Mouse (Mus musculus) liver, embryonic 11.5 days (tissue): ENCODE data around the gene Dapk2. TPM values are rescaled to one million over a fixed set of nuclear protein-coding genes. Genes with fewer than 3 reads are reported as not detected.
A peak's percentile ranks its signal among the peaks of the same experiment; 100 is the strongest.

Experiments
- ATAC-seq: fragments of 200-750 bp; cut with Nextera tagmentation; replicated peaks from 2 replicates; pipeline ENCODE4 v1.8.0; 2017; ENCODE audit warnings: moderate number of reproducible peaks, mild to moderate bottlenecking, moderate TSS enrichment, moderate library complexity; ENCODE audit not compliant: low FRiP score
- DNase-seq: peaks from one replicate; pipeline ENCODE4 v3.0.0-alpha.2; 2017; ENCODE audit warnings: low spot score
- H3K27ac ChIP-seq: fragments of 300-500 bp; sonication (generic); 2 replicates; pipeline ENCODE4 v1.5.1; 2014; ENCODE audit warnings: mild to moderate bottlenecking, low read depth, low read length, control low read depth
- H3K27me3 ChIP-seq: fragments of 300-500 bp; sonication (generic); replicated peaks from 2 replicates; pipeline ENCODE4 v1.6.1; 2014; ENCODE audit warnings: low read length, mixed read lengths; ENCODE audit not compliant: control insufficient read depth, insufficient read depth
- H3K36me3 ChIP-seq: fragments of 300-500 bp; sonication (generic); 2 replicates; pipeline ENCODE4 v1.6.1; 2014; ENCODE audit warnings: mild to moderate bottlenecking, low read length, moderate library complexity, mixed read lengths; ENCODE audit not compliant: control insufficient read depth, insufficient read depth
- H3K4me1 ChIP-seq: fragments of 300-500 bp; sonication (generic); replicated peaks from 2 replicates; pipeline ENCODE4 v1.6.1; 2014; ENCODE audit warnings: low read length, mixed read lengths; ENCODE audit not compliant: control insufficient read depth, insufficient read depth
- H3K4me2 ChIP-seq: fragments of 300-500 bp; sonication (generic); 2 replicates; pipeline ENCODE4 v1.6.1; 2014; ENCODE audit warnings: mild to moderate bottlenecking, control low read depth, moderate library complexity
- H3K4me3 ChIP-seq: fragments of 300-500 bp; sonication (generic); 2 replicates; pipeline ENCODE4 v1.5.1; 2014; ENCODE audit warnings: low read depth, low read length, control low read depth
- H3K9ac ChIP-seq: fragments of 300-500 bp; sonication (generic); 2 replicates; pipeline ENCODE4 v1.6.1; 2014; ENCODE audit warnings: low read depth, low read length, control low read depth
- H3K9me3 ChIP-seq: fragments of 300-500 bp; sonication (generic); 2 replicates; pipeline ENCODE4 v1.6.1; 2016; ENCODE audit warnings: low read length, inconsistent platforms, mixed read lengths; ENCODE audit not compliant: control insufficient read depth
- WGBS: fragments of 180-500 bp; shearing (Covaris S2); extraction: QIAGEN DNeasy Blood & Tissue Kit; methylation state at CpG from one replicate; pipeline ENCODE4 v1.1.7; 2014; 5-methylcytosine and 5-hydroxymethylcytosine counted together
- polyA plus RNA-seq: library from polyadenylated mRNA; unstranded; fragments of >200 nt; fragmentation: Nextera tagmentation; extraction: Ambion mirVana; gene quantifications from 2 replicates; pipeline ENCODE4 v1.2.1, GENCODE M21; 2014

Gene Dapk2
- polyA plus RNA-seq, 1 experiment from 2014 or later = 6.1 TPM

- no peak for ATAC-seq
- 66% methylated on average over 3 of the region's 3 CpGs for WGBS
- Histone ChIP-seq H3K4me3 (no peak overlapping the region), H3K4me1 (peaks cover 40% of the 10 kb centered on the region), H3K27me3 (no peaks in the 10 kb centered on the region), H3K36me3 (no peaks in the 10 kb centered on the region; the same call in 1 of the 2 replicates), H3K27ac (no peak overlapping the region), H3K9ac (no peak overlapping the region), H3K9me3 (no peaks in the 10 kb centered on the region), H3K4me2 (no peak overlapping the region)
- no peak for DNase-seq
These were observed 37.1 kb upstream of the Dapk2 start for GRCm38 (mm10) chr9:66120945-66121344.

- DNase-seq (no peak), ATAC-seq (no peak)
- Histone ChIP-seq H3K9me3 (no peaks in the 10 kb centered on the region), H3K4me2 (peak overlapping the region; percentile 5; the same call in 1 of the 2 replicates), H3K36me3 (no peaks in the 10 kb centered on the region; the same call in 1 of the 2 replicates), H3K27me3 (no peaks in the 10 kb centered on the region), H3K27ac (no peak overlapping the region), H3K4me3 (no peak overlapping the region), H3K9ac (no peak overlapping the region), H3K4me1 (peaks cover 40% of the 10 kb centered on the region)
These were observed 36.6 kb upstream of the Dapk2 start for GRCm38 (mm10) chr9:66121421-66121820.

DNA sequence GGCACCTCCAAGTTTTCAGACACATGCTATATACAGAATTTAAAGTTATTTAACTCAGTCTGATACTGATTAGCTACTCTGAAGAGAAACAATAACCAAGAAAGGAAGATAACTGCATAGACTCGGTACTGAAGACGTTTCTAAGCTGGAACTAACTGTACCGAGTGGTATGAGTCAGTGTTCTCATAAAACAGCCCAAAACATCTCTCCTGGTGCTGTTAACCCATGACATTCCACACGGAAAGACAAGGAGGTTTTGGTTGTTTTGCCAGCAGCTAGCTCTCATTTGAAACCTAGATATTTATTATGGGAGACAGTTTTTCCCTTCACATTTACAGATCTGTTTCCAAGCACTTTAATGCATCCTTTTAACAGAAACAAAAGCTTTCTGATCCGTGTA lies 34.4 kb upstream of the Dapk2 start:
- WGBS = 8% methylated on average over 5 of the region's 5 CpGs
- H3K9me3 ChIP-seq = no peaks in the 10 kb centered on the region
- peak overlapping the region; percentile 91; the same call in 1 of the 2 replicates for H3K27ac ChIP-seq
- H3K27me3 ChIP-seq = no peaks in the 10 kb centered on the region
- H3K4me2 ChIP-seq = peak overlapping the region; percentile 95
- peaks cover 44% of the 10 kb centered on the region for H3K4me1 ChIP-seq
- peak overlapping the region; percentile 89 for H3K4me3 ChIP-seq
- ATAC-seq (no peak), DNase-seq (no peak)
- H3K9ac ChIP-seq = peak overlapping the region; percentile 89
- H3K36me3 ChIP-seq = no peaks in the 10 kb centered on the region; the same call in 1 of the 2 replicates

GRCm38 (mm10) chr9:66124111-66124531 lies 33.9 kb upstream of the Dapk2 start:
- Histone ChIP-seq H3K4me3 (peak overlapping the region; percentile 89), H3K4me1 (peaks cover 44% of the 10 kb centered on the region), H3K27me3 (no peaks in the 10 kb centered on the region), H3K9ac (peak overlapping the region; percentile 89), H3K4me2 (peak overlapping the region; percentile 95), H3K36me3 (no peaks in the 10 kb centered on the region; the same call in 1 of the 2 replicates), H3K27ac (peak overlapping the region; percentile 91), H3K9me3 (no peaks in the 10 kb centered on the region)
- ATAC-seq (peak; percentile 33; the same call in 1 of the 2 replicates), DNase-seq (no peak)
- under 1% methylated on average over 12 of the region's 12 CpGs for WGBS

DNA sequence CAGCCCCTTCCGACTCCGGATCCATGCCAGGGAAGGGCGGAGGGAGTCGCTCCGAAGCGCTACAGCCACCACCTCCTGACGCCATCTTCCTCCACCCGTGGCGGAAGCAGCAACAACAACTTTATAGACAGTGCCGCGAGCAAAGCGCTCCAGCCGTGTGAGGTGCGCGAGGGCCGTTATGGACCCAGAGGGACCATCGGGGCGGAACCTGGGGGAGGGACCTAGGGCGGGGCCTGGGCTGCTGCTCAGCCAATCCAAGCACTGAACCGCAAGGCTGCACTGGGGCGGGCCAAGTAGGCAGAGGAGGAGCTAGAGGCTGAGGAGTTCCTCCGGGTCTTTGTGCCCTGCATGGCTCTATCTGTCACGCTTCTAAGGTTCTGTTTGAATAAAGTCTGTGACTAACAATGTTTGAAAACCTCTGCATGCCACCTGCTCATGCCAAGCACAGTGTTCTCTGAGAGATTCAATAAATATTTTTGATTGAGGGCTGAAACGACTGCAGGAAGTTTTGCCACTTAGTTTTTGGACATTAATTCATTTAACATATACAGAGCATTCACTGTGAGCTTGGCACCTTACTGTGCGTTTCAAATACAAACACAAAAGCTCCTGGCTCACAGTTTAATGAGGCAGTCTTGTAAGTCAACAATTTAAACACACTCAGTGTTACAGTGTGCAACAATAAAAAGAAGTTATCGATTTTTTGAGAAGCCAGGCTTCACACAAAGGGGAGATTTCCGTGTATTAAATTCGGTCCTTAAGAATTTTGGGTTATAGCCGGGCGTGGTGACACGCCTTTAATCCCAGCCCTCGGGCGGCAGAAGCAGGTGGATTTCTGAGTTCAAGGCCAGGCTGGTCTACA lies 33.1 kb upstream of the Dapk2 start:
- H3K27ac ChIP-seq = peak overlapping the region; percentile 95
- peaks cover 43% of the 10 kb centered on the region for H3K4me1 ChIP-seq
- ATAC-seq = peak; percentile 94
- H3K9ac ChIP-seq = peak overlapping the region; percentile 89
- H3K36me3 ChIP-seq = no peaks in the 10 kb centered on the region; the same call in none of the 2 replicates
- H3K27me3 ChIP-seq = no peaks in the 10 kb centered on the region
- 13% methylated on average over 33 of the region's 33 CpGs for WGBS
- peak; percentile 99 for DNase-seq
- peak overlapping the region; percentile 95 for H3K4me2 ChIP-seq
- no peaks in the 10 kb centered on the region for H3K9me3 ChIP-seq
- H3K4me3 ChIP-seq = peak overlapping the region; percentile 89

GRCm38 (mm10) chr9:66125543-66126455 lies 32.2 kb upstream of the Dapk2 start:
- peaks cover 36% of the 10 kb centered on the region for H3K4me1 ChIP-seq
- 26% methylated on average over 12 of the region's 12 CpGs for WGBS
- H3K9me3 ChIP-seq = no peaks in the 10 kb centered on the region
- DNase-seq = no peak
- no peaks in the 10 kb centered on the region; the same call in none of the 2 replicates for H3K36me3 ChIP-seq
- peak overlapping the region; percentile 89 for H3K4me3 ChIP-seq
- no peaks in the 10 kb centered on the region for H3K27me3 ChIP-seq
- peak overlapping the region; percentile 66 for H3K9ac ChIP-seq
- peak overlapping the region; percentile 95 for H3K27ac ChIP-seq
- no peak for ATAC-seq
- H3K4me2 ChIP-seq = peak overlapping the region; percentile 95

DNA sequence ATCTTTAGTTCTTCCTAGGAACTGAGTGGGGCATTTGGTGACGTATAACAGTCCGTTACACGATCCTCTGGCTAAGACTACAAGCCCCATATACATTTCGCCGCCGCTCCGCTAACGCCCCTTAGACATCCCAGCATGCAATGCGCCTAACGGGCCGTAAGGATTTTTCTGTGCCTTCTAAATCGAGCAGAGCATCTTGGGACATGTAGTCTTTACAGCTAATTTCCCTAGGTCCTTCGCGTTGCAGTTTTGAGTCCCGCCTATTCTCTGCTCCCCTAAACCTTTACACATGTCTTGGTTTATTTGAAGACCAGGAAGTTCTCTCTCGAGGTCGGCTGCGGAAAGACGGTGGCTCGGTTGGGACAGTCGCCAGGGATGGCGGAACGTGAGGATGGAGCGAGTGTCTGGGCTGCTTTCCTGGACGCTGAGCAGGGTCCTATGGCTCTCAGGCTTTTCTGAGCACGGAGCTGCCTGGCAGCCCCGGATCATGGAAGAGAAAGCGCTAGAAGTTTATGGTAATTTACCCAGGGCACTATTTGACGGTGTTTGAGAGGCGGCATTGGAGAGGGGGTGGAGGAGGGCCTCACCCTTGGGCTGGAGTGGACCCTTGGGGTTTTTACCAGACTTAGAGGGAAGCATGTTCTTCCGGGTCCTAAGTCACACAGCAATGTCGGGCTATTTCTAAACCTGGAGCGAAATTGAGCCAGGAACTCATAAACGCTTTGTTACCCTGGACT lies 31.4 kb upstream of the Dapk2 start, which contains the start of the genes Snx1 and Ciao2a:
Snx1 (minus strand) TSS at position 132 of the 737 bp plus-strand sequence.
Ciao2a (plus strand) TSS at position 156 of the 737 bp plus-strand sequence.
- H3K4me2 ChIP-seq = peak within 1 kb of the TSS; percentile 95
- peak within 1 kb of the TSS; percentile 95 for H3K27ac ChIP-seq
- ATAC-seq (peak; percentile 77), DNase-seq (peak; percentile 85)
- peak within 1 kb of the TSS; percentile 89 for H3K4me3 ChIP-seq
- no peaks in the 10 kb centered on the region; the same call in none of the 2 replicates for H3K36me3 ChIP-seq
- peaks cover 36% of the 10 kb centered on the region for H3K4me1 ChIP-seq
- 1% methylated on average over 34 of the region's 34 CpGs for WGBS
- no peaks in the 10 kb centered on the region for H3K9me3 ChIP-seq
- H3K27me3 ChIP-seq = no peaks in the 10 kb centered on the region
- H3K9ac ChIP-seq = peak within 1 kb of the TSS; percentile 69

- WGBS = 31% methylated on average over 6 of the region's 6 CpGs
- H3K36me3 ChIP-seq = no peaks in the 10 kb centered on the region; the same call in none of the 2 replicates
- peak overlapping the region; percentile 95 for H3K27ac ChIP-seq
- ATAC-seq (no peak), DNase-seq (no peak)
- peak overlapping the region; percentile 95 for H3K4me2 ChIP-seq
- peak overlapping the region; percentile 89 for H3K4me3 ChIP-seq
- peaks cover 36% of the 10 kb centered on the region for H3K4me1 ChIP-seq
- H3K27me3 ChIP-seq = no peaks in the 10 kb centered on the region
- peak overlapping the region; percentile 69 for H3K9ac ChIP-seq
- H3K9me3 ChIP-seq = no peaks in the 10 kb centered on the region
These were observed 30.9 kb upstream of the Dapk2 start for GRCm38 (mm10) chr9:66127193-66127546.
